Mouse (Mus musculus) fat pad, adult 2 months (tissue): ENCODE data around the gene Iqcb1.

ENCODE experiments used
- DNase-seq: peaks from one replicate; pipeline ENCODE4 v3.0.0-alpha.2; 2011; ENCODE audit warnings: low read depth, low spot score; ENCODE audit errors: extremely low read depth

Gene Iqcb1

GRCm38 (mm10) chr16:36874583-36875275, 46.5 kb downstream of the Iqcb1 start, which contains the start of the genes Eaf2 and Golgb1:
Gene Eaf2 (minus strand): TSS chr16:36875003.
Gene Golgb1 (plus strand): TSS chr16:36875140.
- DNase-seq, result peak; percentile 100

GRCm38 (mm10) chr16:36875276-36875851, 47.2 kb downstream of the Iqcb1 start:
- no peak for DNase-seq

DNA sequence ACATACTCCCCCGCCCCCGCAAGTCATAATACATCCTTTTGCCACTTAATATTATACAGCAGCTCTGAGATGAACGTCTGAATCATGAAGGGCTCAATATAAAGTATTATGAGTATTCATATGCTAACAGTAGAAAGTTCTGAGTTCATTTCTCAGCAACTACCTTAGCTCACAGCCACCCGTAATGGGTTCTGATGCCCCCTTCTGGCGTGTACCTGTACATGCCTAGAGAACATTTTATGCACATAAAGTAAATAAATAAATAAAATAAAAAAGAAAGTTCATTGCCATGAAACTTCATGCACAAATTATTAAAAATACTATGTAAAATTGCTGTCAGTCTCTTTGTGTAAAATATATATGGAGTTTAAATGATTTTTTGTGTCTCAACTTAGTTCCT, 49.1 kb downstream of the Iqcb1 start:
- no peak for DNase-seq

- no peak for DNase-seq
Observed at GRCm38 (mm10) chr16:36882737-36883343, 54.7 kb downstream of the Iqcb1 start.

GRCm38 (mm10) chr16:36884881-36885280, 56.7 kb downstream of the Iqcb1 start:
- DNase-seq, result no peak

DNA sequence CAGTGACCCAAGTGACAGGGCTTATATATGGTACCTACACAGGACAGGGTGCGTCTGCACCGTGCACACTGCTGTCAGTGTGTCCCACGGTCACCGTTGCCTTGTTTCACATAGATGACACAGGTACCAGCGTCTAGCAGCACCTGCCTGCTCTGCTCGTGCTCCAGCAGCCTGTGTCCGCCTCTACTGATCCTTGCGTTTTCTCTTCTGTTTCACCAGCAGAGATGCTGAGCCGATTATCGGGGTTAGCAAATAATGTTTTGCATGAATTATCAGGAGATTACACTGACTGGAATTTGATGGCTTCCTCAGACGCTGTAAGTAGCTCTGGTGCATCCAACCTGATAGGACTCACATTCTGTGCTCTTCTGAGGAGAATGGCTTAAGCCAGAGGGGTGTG, 57.7 kb downstream of the Iqcb1 start:
- DNase-seq, result no peak

DNA sequence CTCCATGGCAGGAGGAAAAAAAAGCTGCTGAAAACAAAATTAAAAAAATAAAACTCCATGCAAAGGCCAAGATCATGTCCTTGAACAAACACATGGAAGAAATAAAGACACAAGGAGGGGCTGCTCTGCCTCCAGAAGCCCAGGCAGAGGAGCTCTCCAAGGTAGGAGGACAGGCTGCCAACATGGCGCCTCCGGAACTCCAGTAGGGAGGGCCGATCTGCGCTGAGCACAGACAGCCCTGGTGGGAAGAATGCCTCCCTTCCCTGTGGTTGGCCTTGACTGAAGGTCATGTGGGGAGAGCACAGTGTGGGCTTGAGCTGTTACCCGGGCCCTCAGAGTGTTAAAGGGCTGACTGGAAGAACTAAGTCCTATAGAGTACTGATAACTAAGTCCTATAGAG, 59.4 kb downstream of the Iqcb1 start:
- no peak for DNase-seq

GRCm38 (mm10) chr16:36890559-36890958, 62.4 kb downstream of the Iqcb1 start:
- DNase-seq, result no peak

DNA sequence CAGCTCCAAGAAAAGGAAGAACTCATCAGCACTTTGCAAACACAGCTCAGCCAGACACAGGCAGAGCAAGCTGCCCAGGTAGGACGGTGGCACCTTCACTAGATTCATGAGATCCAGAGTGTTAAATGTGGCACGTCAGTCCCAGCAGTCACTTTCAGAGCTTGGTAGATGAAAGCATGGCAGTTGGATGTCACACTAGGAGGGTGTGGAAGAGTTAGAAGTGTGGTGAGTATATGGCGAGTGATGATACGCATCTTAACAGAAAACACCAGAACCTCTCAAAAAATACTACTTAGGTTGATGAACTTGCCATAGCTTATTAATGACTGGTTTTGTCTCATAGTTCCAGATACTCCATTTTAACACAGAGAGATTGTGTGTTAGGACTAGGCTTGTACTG, 63.2 kb downstream of the Iqcb1 start:
- DNase-seq, result no peak

- DNase-seq, result no peak
Observed at GRCm38 (mm10) chr16:36893317-36893716, 65.1 kb downstream of the Iqcb1 start.

GRCm38 (mm10) chr16:36896712-36897111, 68.5 kb downstream of the Iqcb1 start:
- DNase-seq, result no peak

GRCm38 (mm10) chr16:36903156-36903555, 75.0 kb downstream of the Iqcb1 start:
- no peak for DNase-seq

GRCm38 (mm10) chr16:36911909-36912308, 83.7 kb downstream of the Iqcb1 start:
- no peak for DNase-seq

- no peak for DNase-seq
Observed at GRCm38 (mm10) chr16:36912311-36912710, 84.1 kb downstream of the Iqcb1 start.

GRCm38 (mm10) chr16:36914195-36914594, 86.0 kb downstream of the Iqcb1 start:
- DNase-seq, result no peak

DNA sequence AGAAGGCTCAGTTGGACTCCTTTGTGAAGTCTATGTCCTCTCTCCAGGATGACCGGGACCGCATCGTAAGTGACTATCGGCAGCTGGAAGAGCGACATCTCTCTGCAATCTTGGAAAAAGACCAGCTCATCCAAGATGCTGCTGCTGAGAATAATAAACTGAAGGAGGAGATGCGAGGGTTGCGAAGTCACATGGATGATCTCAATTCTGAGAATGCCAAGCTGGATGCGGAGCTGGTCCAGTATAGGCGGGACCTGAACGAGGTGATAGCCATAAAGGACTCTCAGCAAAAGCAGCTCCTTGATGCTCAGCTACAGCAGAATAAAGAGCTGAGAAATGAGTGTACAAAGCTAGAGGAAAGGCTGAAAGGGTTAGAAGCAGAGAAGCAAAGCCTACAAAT, 90.3 kb downstream of the Iqcb1 start:
- no peak for DNase-seq

DNA sequence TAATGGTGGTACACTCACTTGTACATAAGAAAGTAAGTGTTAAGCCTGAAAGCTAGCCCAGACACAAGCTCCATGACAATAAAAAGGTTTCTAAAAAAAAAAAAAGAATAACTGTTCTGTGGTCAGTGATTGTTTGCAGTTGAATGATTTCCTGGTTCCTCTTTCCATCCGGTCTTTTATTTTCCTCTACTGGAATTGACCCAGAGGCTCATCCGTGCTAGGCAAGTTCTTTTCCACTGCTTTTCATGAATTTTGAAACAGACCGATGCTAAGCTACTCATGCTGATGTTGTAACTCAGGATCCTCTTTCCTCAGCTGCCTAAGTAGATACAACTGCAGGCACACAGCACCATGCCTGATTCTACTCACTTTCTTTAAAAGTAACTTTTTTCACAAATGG, 92.2 kb downstream of the Iqcb1 start:
- DNase-seq, result no peak

- no peak for DNase-seq
Observed at GRCm38 (mm10) chr16:36921067-36921613, 93.0 kb downstream of the Iqcb1 start.

DNA sequence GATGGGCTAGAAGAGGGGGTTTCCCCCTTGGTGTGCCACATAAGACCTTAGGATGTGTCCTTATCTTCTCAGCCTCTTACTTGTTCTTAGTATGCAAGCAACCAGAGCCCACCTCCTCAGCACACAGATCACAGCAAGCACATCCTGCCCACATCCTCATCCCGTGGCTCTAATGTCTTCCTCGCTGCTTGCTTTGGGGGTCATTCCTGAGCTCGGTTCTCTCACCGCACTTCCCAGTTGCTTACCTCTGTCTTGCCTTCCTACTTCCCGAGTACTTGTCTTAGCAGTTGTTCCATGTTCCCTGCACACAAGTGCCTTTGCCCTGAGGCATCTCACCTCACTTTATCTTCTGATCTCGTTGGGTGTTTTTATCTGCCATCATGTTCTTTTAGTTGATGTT, 93.8 kb downstream of the Iqcb1 start:
- DNase-seq, result no peak
